ENCODE assay signal across 19 mouse cellular contexts in the genomic region with DNA sequence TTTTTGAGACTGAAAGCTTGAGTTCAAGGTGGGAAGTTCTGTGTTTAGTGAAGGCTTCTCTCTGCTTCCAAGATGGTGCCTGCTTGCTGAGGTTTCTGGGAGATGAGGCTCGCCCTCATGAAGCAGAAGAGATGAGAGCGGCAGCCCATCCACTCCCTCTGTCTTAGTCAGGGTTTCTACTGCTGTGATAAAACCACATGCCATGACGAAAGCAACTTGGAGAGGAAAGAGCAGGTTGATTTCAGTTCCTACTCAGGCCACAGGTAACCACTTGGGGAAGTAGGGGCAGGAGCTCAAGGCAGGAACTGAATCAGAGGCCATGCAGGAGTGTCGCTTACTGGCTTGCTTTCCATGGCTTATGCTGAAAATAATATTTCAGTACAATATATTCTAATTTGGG. TPM values are rescaled to one million over a fixed set of nuclear protein-coding genes. Genes with fewer than 3 reads are reported as not detected.
"Had no signal": no experiment of that assay in that cellular context is flagged by ENCODE, and none has a peak within 500 bp of the region (broad histone marks: within the 10 kb centered on the region; RNA-seq: fewer than 3 reads in every experiment).

No protein-coding gene starts in this region.

RNA-seq across cellular contexts. Expression of gene Serpinb1a, which starts 17.2 kb away (rescaled TPM):
- polyA plus RNA-seq: hindbrain, embryonic 11.5 days had no signal

RNA-seq across cellular contexts. Expression of gene Serpinb1c, which starts 29.8 kb away (rescaled TPM):
- total RNA-seq: hindbrain, postnatal 0 days; layer of hippocampus, adult 2 months; layer of hippocampus, postnatal 25 days; left cerebral cortex, adult 2 months; left cerebral cortex, postnatal 14 days had no signal
- polyA plus RNA-seq: gonadal fat pad, adult 2 months; heart, embryonic 10.5 days; heart, embryonic 14.5 days; hindbrain, embryonic 11.5 days; hindbrain, embryonic 13.5 days; hindbrain, embryonic 15.5 days; hindbrain, postnatal 0 days; intestine, embryonic 15.5 days; intestine, postnatal 0 days; kidney, embryonic 14.5 days; kidney, embryonic 16.5 days; limb, embryonic 10.5 days; limb, embryonic 12.5 days; limb, embryonic 14.5 days; liver, embryonic 13.5 days had no signal
